Mouse (Mus musculus): Measurements from ENCODE around the gene Kcnj6.

Kcnj6 gene

DNA sequence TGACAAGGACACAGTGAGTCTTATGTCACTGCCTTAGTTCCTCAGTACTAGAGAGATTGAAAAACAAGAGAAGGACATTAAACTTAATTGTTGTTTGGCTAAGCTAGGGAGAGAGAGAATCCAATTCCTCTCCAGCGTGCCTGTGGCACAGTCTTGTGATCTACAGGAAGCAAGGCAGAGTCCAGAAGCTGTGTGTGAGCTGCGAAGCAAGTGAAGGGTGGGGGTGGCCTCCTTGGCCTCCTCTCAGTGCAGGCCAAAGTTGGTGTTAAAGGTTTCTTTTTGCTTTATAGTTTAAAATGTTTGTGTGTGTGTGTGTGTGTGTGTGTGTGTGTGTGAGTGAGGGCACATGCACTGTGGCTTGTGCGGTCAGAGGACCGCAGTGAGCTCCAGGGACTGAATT lies 295.5 kb downstream of the Kcnj6 start:
- DNase-seq: peak; percentile 60

GRCm38 (mm10) chr16:94701141-94701540 lies 296.4 kb downstream of the Kcnj6 start:
- DNase-seq: no peak

All from kidney, postnatal 10 days (tissue).